Mouse (Mus musculus) heart, adult 2 months (tissue): ENCODE measurements at regions not wholly inside any gene's neighbourhood (a gene's known extent, or its start where the extent isn't known, plus 50 kb on each side); places are given as distances from the start of the nearest gene placed in this dataset.

ENCODE experiments used
- CTCF ChIP-seq: fragments of 200-600 bp; IDR thresholded peaks from 2 replicates; pipeline ENCODE4 v1.8.1; 2022; ENCODE audit warnings: antibody characterized with exemption, mild to moderate bottlenecking, moderate library complexity
- EP300 ChIP-seq: fragments of 200-500 bp; IDR thresholded peaks from 2 replicates; pipeline ENCODE4 v1.6.1; 2011; ENCODE audit warnings: low read depth, low read length, control low read depth; ENCODE audit not compliant: insufficient read depth

- TF ChIP-seq CTCF (no peak), EP300 (no peak)
Measured at GRCm38 (mm10) chr13:97375501-97376231, 134.8 kb downstream of the Enc1 start.
